Mouse (Mus musculus): ENCODE results near the gene Col15a1.

GRCm38 (mm10) chr4:47279085-47279707 is 71.2 kb downstream of the Col15a1 start:
- TF ChIP-seq EP300 (IDR thresholded peaks at IDR 0.05; ENCODE audit: insufficient read depth, low read depth, low read length) (no peak), CTCF (IDR thresholded peaks at IDR 0.05; ENCODE audit: low read depth, low read length) (no peak)
